Mouse (Mus musculus) C2C12 (cell line): ENCODE data around the gene Ankzf1. TPM values are rescaled to one million over a fixed set of nuclear protein-coding genes. Genes with fewer than 3 reads are reported as not detected.

Source experiments
- H3K27me3 ChIP-seq: one replicate; pipeline ENCODE4 v1.6.1; 2011; ENCODE audit not compliant: control insufficient read depth, insufficient read depth, insufficient read length
- H3K36me3 ChIP-seq: one replicate; pipeline ENCODE4 v1.6.1; 2011; ENCODE audit not compliant: control insufficient read depth, insufficient read depth
- H3K4me3 ChIP-seq: one replicate; pipeline ENCODE4 v1.5.1; 2011; ENCODE audit warnings: mild to moderate bottlenecking, control low read depth; ENCODE audit not compliant: poor library complexity, insufficient read depth, severe bottlenecking
- H3K79me2 ChIP-seq: one replicate; pipeline ENCODE4 v1.6.1; 2011; ENCODE audit not compliant: control insufficient read depth, insufficient read depth
- H3K79me3 ChIP-seq: one replicate; pipeline ENCODE4 v1.6.1; 2011; ENCODE audit warnings: low read depth, control low read depth
- H3ac ChIP-seq: one replicate; pipeline ENCODE3; 2011; ENCODE audit warnings: low read depth; ENCODE audit not compliant: control insufficient read depth, insufficient read length
- CEBPB ChIP-seq: IDR thresholded peaks from one replicate; pipeline ENCODE4 v1.6.1; 2011; ENCODE audit warnings: low read depth, mild to moderate bottlenecking, control low read depth, moderate library complexity
- CTCF ChIP-seq: IDR thresholded peaks from one replicate; pipeline ENCODE4 v1.5.1; 2011; ENCODE audit not compliant: control insufficient read depth, insufficient read depth, insufficient read length
- FOSL1 ChIP-seq: IDR thresholded peaks from one replicate; pipeline ENCODE4 v1.8.0; 2011; ENCODE audit warnings: mild to moderate bottlenecking, low read length; ENCODE audit not compliant: poor library complexity, insufficient read depth, severe bottlenecking
- MAX ChIP-seq: IDR thresholded peaks from one replicate; pipeline ENCODE4 v1.6.1; 2011; ENCODE audit warnings: mild to moderate bottlenecking, control low read depth
- MYOD1 ChIP-seq: IDR thresholded peaks from one replicate; pipeline ENCODE4 v1.6.1; 2011; ENCODE audit warnings: low read depth; ENCODE audit not compliant: control insufficient read depth, insufficient read length
- MYOG ChIP-seq: IDR thresholded peaks from one replicate; pipeline ENCODE4 v1.6.1; 2011; ENCODE audit not compliant: control insufficient read depth, insufficient read length; ENCODE audit errors: extremely low read depth
- USF1 ChIP-seq: IDR thresholded peaks from one replicate; pipeline ENCODE4 v1.6.1; 2011; ENCODE audit warnings: low read depth, mild to moderate bottlenecking, control low read depth, moderate library complexity
- polyA plus RNA-seq: library from polyadenylated mRNA; unstranded; fragments of >200 nt; fragmentation: generic; extraction: Trizol; gene quantifications from one replicate; pipeline ENCODE4 v1.2.1, GENCODE M21; 2012; ENCODE audit warnings: missing spikeins

Ankzf1 gene
- polyA plus RNA-seq, 1 experiment, result 4.0 TPM

GRCm38 (mm10) chr1:75168472-75169464 lies 23.2 kb upstream of the Ankzf1 start, which contains the start of gene Zfand2b:
TSS of gene Zfand2b (plus strand) at chr1:75168646.
- TF ChIP-seq CTCF (no peak), MYOD1 (no peak), FOSL1 (no peak), MAX (no peak), MYOG (no peak), USF1 (no peak), CEBPB (no peak)
- Histone ChIP-seq H3K79me2 (no peaks in the 10 kb centered on the region), H3K36me3 (peaks cover 29% of the 10 kb centered on the region), H3ac (peak within 1 kb of the TSS; percentile 70), H3K4me3 (peak within 1 kb of the TSS; percentile 42), H3K79me3 (no peaks in the 10 kb centered on the region), H3K27me3 (no peaks in the 10 kb centered on the region)

GRCm38 (mm10) chr1:75179334-75180104 lies 12.4 kb upstream of the Ankzf1 start:
- Histone ChIP-seq H3K4me3 (peak overlapping the region; percentile 41), H3ac (peak overlapping the region; percentile 56), H3K27me3 (no peaks in the 10 kb centered on the region), H3K79me2 (peaks cover 15% of the 10 kb centered on the region), H3K36me3 (peaks cover 16% of the 10 kb centered on the region), H3K79me3 (no peaks in the 10 kb centered on the region)
- TF ChIP-seq FOSL1, result peak; percentile 31
- peak; percentile 45 for TF ChIP-seq MYOD1
- no peak for TF ChIP-seq CTCF

GRCm38 (mm10) chr1:75180105-75180590 lies 11.8 kb upstream of the Ankzf1 start, which contains the start of gene Abcb6:
TSS of gene Abcb6 (minus strand) at chr1:75180392.
- Histone ChIP-seq H3K79me3 (no peaks in the 10 kb centered on the region), H3K79me2 (peaks cover 15% of the 10 kb centered on the region), H3K36me3 (peaks cover 13% of the 10 kb centered on the region), H3K27me3 (no peaks in the 10 kb centered on the region), H3K4me3 (peak within 1 kb of the TSS; percentile 41), H3ac (peak within 1 kb of the TSS; percentile 56)
- TF ChIP-seq MAX (peak; percentile 87), FOSL1 (no peak), USF1 (peak; percentile 94), CEBPB (no peak), CTCF (no peak), MYOG (no peak)

GRCm38 (mm10) chr1:75180741-75181140 lies 11.2 kb upstream of the Ankzf1 start:
- Histone ChIP-seq H3K36me3 (peaks cover 11% of the 10 kb centered on the region), H3K79me3 (no peaks in the 10 kb centered on the region), H3ac (no peak overlapping the region), H3K79me2 (peaks cover 15% of the 10 kb centered on the region), H3K27me3 (no peaks in the 10 kb centered on the region), H3K4me3 (peak overlapping the region; percentile 41)
- no peak for TF ChIP-seq CTCF
- TF ChIP-seq USF1, result no peak
- TF ChIP-seq FOSL1, result no peak
- no peak for TF ChIP-seq MAX
- no peak for TF ChIP-seq MYOG
- TF ChIP-seq MYOD1, result no peak
- TF ChIP-seq CEBPB, result no peak

GRCm38 (mm10) chr1:75181377-75181870 lies 10.5 kb upstream of the Ankzf1 start:
- H3K27me3 ChIP-seq, result no peaks in the 10 kb centered on the region
- H3ac ChIP-seq, result no peak overlapping the region
- TF ChIP-seq MYOG, result no peak
- peaks cover 10% of the 10 kb centered on the region for H3K36me3 ChIP-seq
- H3K79me3 ChIP-seq, result no peaks in the 10 kb centered on the region
- H3K79me2 ChIP-seq, result peaks cover 15% of the 10 kb centered on the region
- H3K4me3 ChIP-seq, result no peak overlapping the region
